Mouse (Mus musculus) embryonic fibroblast, embryonic 13.5 days (primary cell): Measurements from ENCODE around the gene Slc39a1. TPM values are rescaled to one million over a fixed set of nuclear protein-coding genes. Genes with fewer than 3 reads are reported as not detected.
"Not testable (repeated sequence)": the region's sequence is repeated elsewhere in the genome, so short reads cannot be mapped to it uniquely, and the experiment has no call there.

Source experiments
- H3K27ac ChIP-seq: 2 replicates; pipeline ENCODE4 v1.5.1; 2012; ENCODE audit warnings: low read length, control low read depth, inconsistent platforms; ENCODE audit not compliant: insufficient read depth
- H3K4me1 ChIP-seq: 2 replicates; pipeline ENCODE4 v1.6.1; 2011; ENCODE audit warnings: low read length; ENCODE audit not compliant: control insufficient read depth, insufficient read depth
- H3K4me3 ChIP-seq: 2 replicates; pipeline ENCODE4 v1.5.1; 2011; ENCODE audit warnings: mild to moderate bottlenecking, control low read depth, low read length; ENCODE audit not compliant: insufficient read depth
- CTCF ChIP-seq: IDR thresholded peaks from 2 replicates; pipeline ENCODE4 v1.5.1; 2011; ENCODE audit warnings: mild to moderate bottlenecking, control low read depth, low read length, moderate library complexity, borderline replicate concordance; ENCODE audit not compliant: insufficient read depth
- POLR2A ChIP-seq: IDR thresholded peaks from 2 replicates; pipeline ENCODE4 v1.6.1; 2011; ENCODE audit warnings: low read depth, mild to moderate bottlenecking, control low read depth, low read length, moderate library complexity
- polyA plus RNA-seq: library from polyadenylated mRNA; stranded (reverse); fragments of >200 nt; gene quantifications from 2 replicates; pipeline ENCODE4 v1.2.4, GENCODE M21; 2011; ENCODE audit warnings: low read depth; ENCODE audit not compliant: missing spikeins, insufficient read length

The Slc39a1 gene
- polyA plus RNA-seq, 1 experiment, result 312 TPM

GRCm38 (mm10) chr3:90231507-90232333 is 16.3 kb upstream of the Slc39a1 start, which contains the start of gene Jtb:
Jtb (plus strand) TSS chr3:90231597.
- Histone ChIP-seq H3K27ac (peak within 1 kb of the TSS; percentile 57; the same call in 1 of the 2 replicates), H3K4me1 (peaks cover 2% of the 10 kb centered on the region; the same call in 1 of the 2 replicates), H3K4me3 (peak within 1 kb of the TSS; percentile 98)
- TF ChIP-seq CTCF (no peak), POLR2A (peak; percentile 85)

- Histone ChIP-seq H3K4me1 (no peaks in the 10 kb centered on the region), H3K27ac (no peak overlapping the region), H3K4me3 (no peak overlapping the region)
- TF ChIP-seq CTCF, result no peak
These were observed 6.7 kb upstream of the Slc39a1 start for GRCm38 (mm10) chr3:90241251-90241650.

- H3K27ac ChIP-seq, result no peak overlapping the region
- no peaks in the 10 kb centered on the region for H3K4me1 ChIP-seq
- TF ChIP-seq POLR2A, result no peak
- TF ChIP-seq CTCF, result no peak
- H3K4me3 ChIP-seq, result no peak overlapping the region
These were observed 6.2 kb upstream of the Slc39a1 start for GRCm38 (mm10) chr3:90241669-90242358.

- TF ChIP-seq CTCF (no peak), POLR2A (peak; percentile 29; the same call in 1 of the 2 replicates)
- Histone ChIP-seq H3K27ac (no peak within 1 kb of the TSS), H3K4me1 (no peaks in the 10 kb centered on the region), H3K4me3 (peak within 1 kb of the TSS; percentile 15; the same call in 1 of the 2 replicates)
These were observed 4.8 kb upstream of the Slc39a1 start, which contains the start of gene Creb3l4 for GRCm38 (mm10) chr3:90242984-90243775. Creb3l4 (minus strand) TSS chr3:90243512.

GRCm38 (mm10) chr3:90245406-90245805 is 2.6 kb upstream of the Slc39a1 start:
- H3K4me3 ChIP-seq, result no peak overlapping the region
- no peak overlapping the region for H3K27ac ChIP-seq
- TF ChIP-seq CTCF (no peak), POLR2A (no peak)
- peaks cover 3% of the 10 kb centered on the region; the same call in 1 of the 2 replicates for H3K4me1 ChIP-seq

GRCm38 (mm10) chr3:90247630-90247959 is 377 bp upstream of the Slc39a1 start:
- Histone ChIP-seq H3K4me1 (peaks cover 13% of the 10 kb centered on the region), H3K4me3 (peak overlapping the region; percentile 35)
- TF ChIP-seq POLR2A, result 0 out of 2 replicates have a peak, but pooled peaks have one; percentile 68
- TF ChIP-seq CTCF, result no peak

GRCm38 (mm10) chr3:90248746-90249100 is 751 bp downstream of the Slc39a1 start:
- peak overlapping the region; percentile 69 for H3K4me3 ChIP-seq
- peak overlapping the region; percentile 80 for H3K27ac ChIP-seq
- TF ChIP-seq CTCF (no peak), POLR2A (no peak)
- peaks cover 13% of the 10 kb centered on the region for H3K4me1 ChIP-seq

More at GRCm38 (mm10) chr3:90247630-90247959, 377 bp upstream of the Slc39a1 start:
- peak overlapping the region; percentile 98 for H3K27ac ChIP-seq

- TF ChIP-seq POLR2A, result no peak
- no peak for TF ChIP-seq CTCF
- H3K4me1 ChIP-seq, result peaks cover 13% of the 10 kb centered on the region
- peak overlapping the region; percentile 75 for H3K27ac ChIP-seq
- H3K4me3 ChIP-seq, result no peak overlapping the region
These were observed 2.8 kb downstream of the Slc39a1 start for GRCm38 (mm10) chr3:90250791-90251190.

GRCm38 (mm10) chr3:90251731-90252226 is 3.8 kb downstream of the Slc39a1 start:
- peaks cover 16% of the 10 kb centered on the region for H3K4me1 ChIP-seq
- not testable (repeated sequence) for H3K27ac ChIP-seq, H3K4me3 ChIP-seq

GRCm38 (mm10) chr3:90252659-90253058 is 4.7 kb downstream of the Slc39a1 start:
- H3K4me1 ChIP-seq, result peaks cover 16% of the 10 kb centered on the region
- not testable (repeated sequence) for H3K4me3 ChIP-seq, H3K27ac ChIP-seq

- not testable (repeated sequence) for H3K4me3 ChIP-seq, H3K27ac ChIP-seq
- peaks cover 16% of the 10 kb centered on the region for H3K4me1 ChIP-seq
These were observed 5.2 kb downstream of the Slc39a1 start for GRCm38 (mm10) chr3:90253174-90253573.
